Mouse (Mus musculus) small intestine, adult 2 months (tissue): ENCODE data around the gene Lipc. TPM values are rescaled to one million over a fixed set of nuclear protein-coding genes. Genes with fewer than 3 reads are reported as not detected.
"Not testable (repeated sequence)": the region's sequence is repeated elsewhere in the genome, so short reads cannot be mapped to it uniquely, and the experiment has no call there.

Source experiments
- H3K27ac ChIP-seq: fragments of 200-500 bp; 2 replicates; pipeline ENCODE4 v1.5.1; 2012; ENCODE audit warnings: low read depth, low read length, control low read depth, inconsistent platforms; ENCODE audit not compliant: insufficient read depth
- H3K27me3 ChIP-seq: fragments of 200-500 bp; 2 replicates; pipeline ENCODE4 v1.6.1; 2012; ENCODE audit warnings: mild to moderate bottlenecking, moderate library complexity, low read length, inconsistent platforms; ENCODE audit not compliant: control insufficient read depth, insufficient read depth
- H3K36me3 ChIP-seq: fragments of 200-500 bp; 2 replicates; pipeline ENCODE4 v1.6.1; 2012; ENCODE audit warnings: mild to moderate bottlenecking, low read length, control low read depth, inconsistent platforms; ENCODE audit not compliant: control insufficient read depth, insufficient read depth
- H3K4me1 ChIP-seq: fragments of 200-500 bp; 2 replicates; pipeline ENCODE4 v1.6.1; 2012; ENCODE audit warnings: low read length, inconsistent platforms, mixed read lengths; ENCODE audit not compliant: control insufficient read depth, insufficient read depth, insufficient read length
- H3K4me3 ChIP-seq: fragments of 200-500 bp; 2 replicates; pipeline ENCODE4 v1.5.1; 2012; ENCODE audit warnings: low read depth, mild to moderate bottlenecking, control low read depth, inconsistent platforms, low read length, moderate library complexity
- CTCF ChIP-seq: fragments of 200-500 bp; IDR thresholded peaks from 2 replicates; pipeline ENCODE4 v1.5.1; 2012; ENCODE audit warnings: low read depth, mild to moderate bottlenecking, control low read depth, inconsistent platforms, low read length, moderate library complexity, mixed read lengths; ENCODE audit not compliant: insufficient replicate concordance, insufficient read length; ENCODE audit errors: extremely low read depth
- POLR2A ChIP-seq: fragments of 200-500 bp; IDR thresholded peaks from 2 replicates; pipeline ENCODE4 v1.6.1; 2012; ENCODE audit warnings: low read depth, mild to moderate bottlenecking, control low read depth, inconsistent platforms, low read length, moderate library complexity
- WGBS: fragments of 180-500 bp; shearing (Covaris S2); methylation state at CpG from one replicate; pipeline ENCODE4 v1.1.7; 2018; 5-methylcytosine and 5-hydroxymethylcytosine counted together
- polyA plus RNA-seq: library from polyadenylated mRNA; depleted of rRNA; stranded (reverse); fragments of >200 nt; gene quantifications from 2 replicates; pipeline ENCODE4 v1.2.3, GENCODE M21; 2012

The Lipc gene
- polyA plus RNA-seq, 1 experiment = 0.56 TPM

GRCm38 (mm10) chr9:70863299-70863698, 88.7 kb downstream of the Lipc start:
- H3K4me3 ChIP-seq = peak overlapping the region; percentile 2; the same call in 1 of the 2 replicates
- peaks cover 21% of the 10 kb centered on the region; the same call in 1 of the 2 replicates for H3K4me1 ChIP-seq
- H3K27me3 ChIP-seq = no peaks in the 10 kb centered on the region
- TF ChIP-seq POLR2A = no peak
- no peak for TF ChIP-seq CTCF
- no peaks in the 10 kb centered on the region for H3K36me3 ChIP-seq
- peak overlapping the region; percentile 85 for H3K27ac ChIP-seq
- 11% methylated on average over 8 of the region's 8 CpGs for whole genome bisulfite sequencing

- Histone ChIP-seq H3K4me3 (no peak overlapping the region), H3K4me1 (peaks cover 36% of the 10 kb centered on the region), H3K27ac (no peak overlapping the region), H3K27me3 (no peaks in the 10 kb centered on the region), H3K36me3 (no peaks in the 10 kb centered on the region)
- WGBS = 90% methylated on average over 5 of the region's 5 CpGs
- TF ChIP-seq CTCF (no peak), POLR2A (no peak)
Measured at GRCm38 (mm10) chr9:70859233-70859632, 92.8 kb downstream of the Lipc start.

- WGBS = 19% methylated on average over 6 of the region's 6 CpGs
- H3K4me3 ChIP-seq = no peak overlapping the region
- peak overlapping the region; percentile 99 for H3K27ac ChIP-seq
- H3K4me1 ChIP-seq = peaks cover 15% of the 10 kb centered on the region
- H3K27me3 ChIP-seq = no peaks in the 10 kb centered on the region
- no peak for TF ChIP-seq CTCF
- no peak for TF ChIP-seq POLR2A
- no peaks in the 10 kb centered on the region for H3K36me3 ChIP-seq
Measured at GRCm38 (mm10) chr9:70855868-70856267, 96.2 kb downstream of the Lipc start.

- Histone ChIP-seq H3K4me1 (peaks cover 15% of the 10 kb centered on the region), H3K4me3 (peak overlapping the region; percentile 34; the same call in 1 of the 2 replicates), H3K27ac (peak overlapping the region; percentile 99), H3K27me3 (no peaks in the 10 kb centered on the region), H3K36me3 (no peaks in the 10 kb centered on the region)
- WGBS = 28% methylated on average over 6 of the region's 6 CpGs
- no peak for TF ChIP-seq CTCF
- TF ChIP-seq POLR2A = no peak
Measured at GRCm38 (mm10) chr9:70854950-70855349, 97.1 kb downstream of the Lipc start.

- H3K27ac ChIP-seq, H3K36me3 ChIP-seq, H3K4me3 ChIP-seq, H3K27me3 ChIP-seq: not testable (repeated sequence)
- WGBS = 89% methylated on average over 15 of the region's 15 CpGs
- peaks cover 17% of the 10 kb centered on the region for H3K4me1 ChIP-seq
Measured at GRCm38 (mm10) chr9:70853081-70853480, 98.9 kb downstream of the Lipc start.

GRCm38 (mm10) chr9:70851533-70851932, 100.5 kb downstream of the Lipc start:
- H3K36me3 ChIP-seq = no peaks in the 10 kb centered on the region
- no peak overlapping the region for H3K4me3 ChIP-seq
- 45% methylated on average over 3 of the region's 3 CpGs for WGBS
- peaks cover 17% of the 10 kb centered on the region for H3K4me1 ChIP-seq
- TF ChIP-seq CTCF (no peak), POLR2A (no peak)
- H3K27me3 ChIP-seq = no peaks in the 10 kb centered on the region
- H3K27ac ChIP-seq = no peak overlapping the region

- H3K4me3 ChIP-seq = no peak overlapping the region
Measured at GRCm38 (mm10) chr9:70848135-70848770, 103.8 kb downstream of the Lipc start.

More at GRCm38 (mm10) chr9:70848135-70848770, 103.8 kb downstream of the Lipc start:
- no peak for TF ChIP-seq CTCF
- TF ChIP-seq POLR2A = no peak
- peaks cover 2% of the 10 kb centered on the region for H3K4me1 ChIP-seq
- H3K27me3 ChIP-seq = no peaks in the 10 kb centered on the region
- peak overlapping the region; percentile 41 for H3K27ac ChIP-seq
- 17% methylated on average over 10 of the region's 10 CpGs for WGBS
- H3K36me3 ChIP-seq = no peaks in the 10 kb centered on the region
